In the genomic region with DNA sequence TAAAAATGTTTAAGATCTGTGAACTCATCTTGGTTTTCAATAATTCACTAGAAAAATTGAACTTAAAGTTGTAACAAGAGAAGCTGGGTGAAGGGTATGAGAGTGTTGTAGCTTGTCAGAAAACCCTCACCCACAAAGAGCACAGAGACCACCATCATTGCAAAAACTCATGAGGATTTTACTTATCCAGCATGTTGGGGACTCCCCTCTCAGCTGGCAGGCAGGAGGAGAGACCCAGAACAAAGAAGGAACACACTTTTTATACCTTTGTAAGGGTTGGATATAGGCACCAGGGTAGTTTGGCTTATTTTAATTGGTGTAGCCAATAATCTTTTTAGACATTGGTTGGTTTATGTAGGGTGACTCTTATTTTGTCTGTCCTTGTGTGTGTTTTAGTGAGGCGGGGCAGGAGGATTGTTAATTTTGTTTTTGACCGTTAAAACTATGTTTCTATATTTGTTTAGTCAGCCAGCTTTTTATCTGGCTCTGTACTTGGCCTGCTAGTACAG, we compare ENCODE assay signal across 14 mouse cellular contexts. TPM values are rescaled to one million over a fixed set of nuclear protein-coding genes. Genes with fewer than 3 reads are reported as not detected.
DNase-seq lines count a peak whose midpoint lies in the region; ATAC-seq and TF ChIP-seq lines count a peak whose summit lies in the region.
"Had no signal": no experiment of that assay in that cellular context is flagged by ENCODE, and none has a peak within 500 bp of the region (broad histone marks: within the 10 kb centered on the region; RNA-seq: fewer than 3 reads in every experiment).

No protein-coding gene starts in this region.

- no peak for TF ChIP-seq POLR2A in CH12.LX (IDR thresholded peaks at IDR 0.05; ENCODE audit: low read depth, low read length)
- no peak for TF ChIP-seq POLR2A in MEL (IDR thresholded peaks at IDR 0.05; ENCODE audit: control insufficient read depth in 1 of 2, insufficient read depth in 1 of 2, low read depth in 1 of 2, low read length in 2 of 2, poor library complexity in 1 of 2)

- no peaks in the 10 kb centered on the region for H3K27me3 ChIP-seq in intestine, embryonic 14.5 days (replicated peaks; ENCODE audit: control insufficient read depth, insufficient read depth, low read length)
- no peaks in the 10 kb centered on the region for H3K27me3 ChIP-seq in intestine, embryonic 15.5 days (replicated peaks)
- H3K27me3 ChIP-seq in CH12.LX (replicated peaks) = no peaks in the 10 kb centered on the region
- no peaks in the 10 kb centered on the region for H3K27me3 ChIP-seq in MEL (ENCODE audit: control insufficient read depth in 1 of 2, insufficient read depth in 2 of 2, low read length in 2 of 2)
- H3K27me3 ChIP-seq in liver, embryonic 16.5 days (ENCODE audit: control insufficient read depth, insufficient read depth, low read depth, low read length) = no peaks in the 10 kb centered on the region
- H3K27me3 ChIP-seq: lung, embryonic 15.5 days; megakaryocyte, embryonic 14.5 days had no signal

- peaks cover 5% of the 10 kb centered on the region for H3K79me2 ChIP-seq in CH12.LX (replicated peaks; ENCODE audit: control insufficient read depth, extremely low read depth, insufficient read depth, poor library complexity, severe bottlenecking)
- peaks cover 41% of the 10 kb centered on the region for H3K79me2 ChIP-seq in MEL (ENCODE audit: control insufficient read depth, insufficient read depth, low read length, poor library complexity)

- H3K4me1 ChIP-seq in intestine, embryonic 14.5 days (replicated peaks; ENCODE audit: control insufficient read depth, insufficient read depth, low read length) = peaks cover 32% of the 10 kb centered on the region
- peaks cover 32% of the 10 kb centered on the region for H3K4me1 ChIP-seq in intestine, embryonic 15.5 days (replicated peaks)
- H3K4me1 ChIP-seq in CH12.LX (ENCODE audit: control insufficient read depth in 1 of 2, insufficient read depth in 2 of 2) = peaks cover 12 to 56% of the 10 kb centered on the region in 2 experiments
- peaks cover 41 to 50% of the 10 kb centered on the region in 2 experiments for H3K4me1 ChIP-seq in MEL (ENCODE audit: control insufficient read depth in 1 of 2, insufficient read depth in 2 of 2, low read length in 2 of 2)
- H3K4me1 ChIP-seq in liver, embryonic 16.5 days (ENCODE audit: control insufficient read depth, low read depth, low read length) = peaks cover 36% of the 10 kb centered on the region

- WGBS in intestine, embryonic 14.5 days = 69% methylated on average over 2 of the region's 2 CpGs
- WGBS in intestine, embryonic 15.5 days = 80% methylated on average over 2 of the region's 2 CpGs
- WGBS in liver, embryonic 16.5 days (ENCODE audit: insufficient replicate concordance) = 47% methylated on average over 2 of the region's 2 CpGs

- H3K4me2 ChIP-seq in intestine, embryonic 14.5 days (ENCODE audit: low read length) = peak overlapping the region; percentile 78; the same call in 1 of the 2 replicates
- H3K4me2 ChIP-seq in intestine, embryonic 15.5 days (replicated peaks) = no peak overlapping the region
- no peak overlapping the region for H3K4me2 ChIP-seq in CH12.LX (ENCODE audit: insufficient read depth, low read depth, poor library complexity, severe bottlenecking)
- H3K4me2 ChIP-seq in liver, embryonic 16.5 days (ENCODE audit: low read depth, low read length) = peak overlapping the region; percentile 87; the same call in 1 of the 2 replicates

- ATAC-seq in intestine, embryonic 14.5 days (replicated peaks; ENCODE audit: low FRiP score, low TSS enrichment, low read depth) = no peak
- ATAC-seq in intestine, embryonic 15.5 days = no peak
- no peak for ATAC-seq in liver, embryonic 16.5 days (ENCODE audit: low read depth)
- ATAC-seq: forebrain, embryonic 16.5 days had no signal

- peaks cover 17% of the 10 kb centered on the region for H3K36me3 ChIP-seq in intestine, embryonic 14.5 days (ENCODE audit: control insufficient read depth, insufficient read depth, low read length)
- no peaks in the 10 kb centered on the region for H3K36me3 ChIP-seq in intestine, embryonic 15.5 days
- H3K36me3 ChIP-seq in CH12.LX (replicated peaks in 1 of 2; ENCODE audit: control insufficient read depth in 1 of 2, insufficient read depth in 1 of 2, low read length in 1 of 2) = peaks cover 4 to 26% of the 10 kb centered on the region in 2 experiments
- H3K36me3 ChIP-seq in MEL (ENCODE audit: control insufficient read depth in 1 of 2, insufficient read depth in 2 of 2, low read length in 2 of 2) = peaks cover 0 to 56% of the 10 kb centered on the region in 2 experiments; a peak in 2 of 4 replicates
- H3K36me3 ChIP-seq in liver, embryonic 16.5 days (ENCODE audit: control insufficient read depth, insufficient read depth) = no peaks in the 10 kb centered on the region; the same call in 1 of the 2 replicates

- H3K4me3 ChIP-seq in intestine, embryonic 14.5 days (ENCODE audit: low read depth, low read length) = no peak overlapping the region
- no peak overlapping the region for H3K4me3 ChIP-seq in intestine, embryonic 15.5 days (replicated peaks)
- H3K4me3 ChIP-seq in CH12.LX (replicated peaks in 1 of 3; ENCODE audit: low read depth in 2 of 3, low read length in 2 of 3, poor library complexity in 1 of 3) (no peak overlapping the region), MEL (ENCODE audit: control insufficient read depth in 1 of 2, insufficient read depth in 1 of 2, low read depth in 2 of 2, low read length in 2 of 2) (peak overlapping the region; percentile 74 to 83)
- no peak overlapping the region for H3K4me3 ChIP-seq in liver, embryonic 16.5 days (ENCODE audit: low read depth, low read length)

- dilution Hi-C loops in CH12.LX (cut with MboI; ENCODE audit: extremely low pct_ligation_motif_present, extremely low pct_unique_long_range_greater_than_20kb, low sequenced_read_pairs) = no loop called here

- no peak for DNase-seq in intestine, embryonic 14.5 days (ENCODE audit: low spot score)
- DNase-seq in CH12.LX (ENCODE audit: extremely low read depth) (no peak), MEL (ENCODE audit: low read depth, low spot score) (peak; percentile 91)
- DNase-seq in ovary, postnatal 14 days (ENCODE audit: low spot score) = no peak
- no peak for DNase-seq in adrenal gland, adult (ENCODE audit: inconsistent age in 2 of 2, low spot score in 1 of 2)
- DNase-seq: adrenal gland, postnatal 36 days; gastrocnemius, postnatal 10 days; kidney, adult 2 months; thymus, postnatal 25 days had no signal

- no peak for TF ChIP-seq EP300 in CH12.LX (IDR thresholded peaks at IDR 0.05; ENCODE audit: low read length)
- no peak for TF ChIP-seq EP300 in MEL (IDR thresholded peaks at IDR 0.05; ENCODE audit: low read depth in 1 of 2, low read length in 2 of 2)

- TF ChIP-seq RAD21 in CH12.LX (IDR thresholded peaks at IDR 0.05; ENCODE audit: low read depth, low read length) (no peak), MEL (IDR thresholded peaks at IDR 0.05; ENCODE audit: low read depth, low read length) (no peak)

- in situ Hi-C loops in CH12.LX (cut with MboI; ENCODE audit: low pct_ligation_motif_present, low pct_unique_long_range_greater_than_20kb, low sequenced_read_pairs) = no loop called here

- TF ChIP-seq CTCF in CH12.LX (conservative IDR thresholded peaks at IDR 0.05 in 1 of 2, IDR thresholded peaks at IDR 0.05 in 1 of 2; ENCODE audit: low read depth in 2 of 2, low read length in 2 of 2) (no peak), MEL (IDR thresholded peaks at IDR 0.05 in 2 of 3, conservative IDR thresholded peaks at IDR 0.05 in 1 of 3; ENCODE audit: control insufficient read depth in 1 of 3, insufficient read depth in 1 of 3, low read depth in 2 of 3, low read length in 3 of 3, poor library complexity in 1 of 3, severe bottlenecking in 1 of 3) (no peak)

- H3K9ac ChIP-seq in intestine, embryonic 14.5 days (ENCODE audit: low read length) = no peak overlapping the region
- no peak overlapping the region for H3K9ac ChIP-seq in intestine, embryonic 15.5 days
- 0 out of 2 replicates have a peak overlapping the region, but pooled peaks have one; percentile 89 for H3K9ac ChIP-seq in CH12.LX (ENCODE audit: insufficient read depth, low read depth)
- peak overlapping the region; percentile 92 for H3K9ac ChIP-seq in MEL (ENCODE audit: control insufficient read depth, low read depth, low read length, poor library complexity, severe bottlenecking)
- no peak overlapping the region for H3K9ac ChIP-seq in liver, embryonic 16.5 days (ENCODE audit: low read depth, low read length)

- H3K27ac ChIP-seq in intestine, embryonic 14.5 days (ENCODE audit: low read depth) = no peak overlapping the region
- H3K27ac ChIP-seq in intestine, embryonic 15.5 days = no peak overlapping the region
- H3K27ac ChIP-seq in CH12.LX (ENCODE audit: insufficient read depth, low read depth) (no peak overlapping the region), MEL (ENCODE audit: control insufficient read depth, low read depth, low read length) (peak overlapping the region; percentile 80)
- peak overlapping the region; percentile 59 for H3K27ac ChIP-seq in liver, embryonic 16.5 days (ENCODE audit: low read length)

- no peaks in the 10 kb centered on the region for H3K9me3 ChIP-seq in intestine, embryonic 14.5 days (ENCODE audit: control insufficient read depth, low read length)
- no peaks in the 10 kb centered on the region for H3K9me3 ChIP-seq in intestine, embryonic 15.5 days
- H3K9me3 ChIP-seq in CH12.LX (replicated peaks; ENCODE audit: low read length) = no peaks in the 10 kb centered on the region
- no peaks in the 10 kb centered on the region for H3K9me3 ChIP-seq in MEL (replicated peaks; ENCODE audit: insufficient read depth, low read length)
- H3K9me3 ChIP-seq in liver, embryonic 16.5 days (replicated peaks; ENCODE audit: control insufficient read depth, low read length) = no peaks in the 10 kb centered on the region
- H3K9me3 ChIP-seq: lung, embryonic 15.5 days; megakaryocyte, embryonic 14.5 days had no signal

RNA-seq across cellular contexts. Expression of gene Alad, which starts 1.2 kb away (rescaled TPM):
- polyA plus RNA-seq in intestine, embryonic 14.5 days (2014; fragmentation: Nextera tagmentation; extraction: Ambion mirVana) = 146 and 153 TPM in 2 replicates
- 156 and 161 TPM in 2 replicates for polyA plus RNA-seq in intestine, embryonic 15.5 days (2015; fragmentation: Nextera tagmentation; extraction: Ambion mirVana)
- 79.0 and 84.2 TPM in 2 replicates for total RNA-seq in CH12.LX (2012; rRNA removed)
- total RNA-seq in CH12.LX (2014; rRNA removed) = 33.3 and 35.1 TPM in 2 replicates
- polyA plus RNA-seq in CH12.LX (2012; ENCODE audit: insufficient read length, low read depth) = 71.5 and 78.2 TPM in 2 replicates
- total RNA-seq in MEL (2012; rRNA removed) = 199 and 213 TPM in 2 replicates
- polyA plus RNA-seq in MEL (2012; ENCODE audit: insufficient read depth in 1 of 2, insufficient read length in 2 of 2, low read depth in 1 of 2, low replicate concordance in 2 of 2, missing spikeins in 1 of 2) = 100 to 1,000 TPM in 1 of 2 experiments, not detected in 1; 386 TPM
- polyA plus RNA-seq in liver, embryonic 16.5 days (2015; fragmentation: Nextera tagmentation; extraction: Ambion mirVana) = 516 and 530 TPM in 2 replicates

RNA-seq across cellular contexts. Expression of gene Pole3, which starts 3.9 kb away (rescaled TPM):
- 75.3 and 85.9 TPM in 2 replicates for polyA plus RNA-seq in intestine, embryonic 14.5 days (2014; fragmentation: Nextera tagmentation; extraction: Ambion mirVana)
- polyA plus RNA-seq in intestine, embryonic 15.5 days (2015; fragmentation: Nextera tagmentation; extraction: Ambion mirVana) = 70.5 and 71.5 TPM in 2 replicates
- total RNA-seq in CH12.LX (2012; rRNA removed) (32.1 and 43.7 TPM in 2 replicates), CH12.LX (2014; rRNA removed) (69.8 and 74.6 TPM in 2 replicates), MEL (2012; rRNA removed) (51.4 and 63.6 TPM in 2 replicates)
- polyA plus RNA-seq in CH12.LX (2012; ENCODE audit: insufficient read length, low read depth) (87.5 and 98.9 TPM in 2 replicates), MEL (2012; ENCODE audit: insufficient read depth in 1 of 2, insufficient read length in 2 of 2, low read depth in 1 of 2, low replicate concordance in 2 of 2, missing spikeins in 1 of 2) (100 to 1,000 TPM in 1 of 2 experiments, not detected in 1; 103 TPM)
- 44.8 and 48.9 TPM in 2 replicates for polyA plus RNA-seq in liver, embryonic 16.5 days (2015; fragmentation: Nextera tagmentation; extraction: Ambion mirVana)

RNA-seq across cellular contexts. Expression of gene 4933430I17Rik, which starts 4.2 kb away (rescaled TPM):
- 0.26 and 0.65 TPM in 2 replicates for polyA plus RNA-seq in intestine, embryonic 14.5 days (2014; fragmentation: Nextera tagmentation; extraction: Ambion mirVana)
- polyA plus RNA-seq in intestine, embryonic 15.5 days (2015; fragmentation: Nextera tagmentation; extraction: Ambion mirVana) = 0.15 and 0.43 TPM in 2 replicates
- total RNA-seq in CH12.LX (2012; rRNA removed) (0.21 and 0.30 TPM in 2 replicates), CH12.LX (2014; rRNA removed) (0.34 and 0.52 TPM in 2 replicates), MEL (2012; rRNA removed) (0.12 TPM in 1 of 2 replicates, not detected in the other)
- polyA plus RNA-seq in CH12.LX (2012; ENCODE audit: insufficient read length, low read depth) (1.8 and 1.9 TPM in 2 replicates), MEL (2012; ENCODE audit: insufficient read depth in 1 of 2, insufficient read length in 2 of 2, low read depth in 1 of 2, low replicate concordance in 2 of 2, missing spikeins in 1 of 2) (under 1 TPM in 1 of 2 experiments, not detected in 1; 0.43 TPM)
- 0.06 TPM in 2 replicates for polyA plus RNA-seq in liver, embryonic 16.5 days (2015; fragmentation: Nextera tagmentation; extraction: Ambion mirVana)

RNA-seq across cellular contexts. Expression of gene Hdhd3, which starts 17.7 kb away (rescaled TPM):
- 29.4 and 32.4 TPM in 2 replicates for polyA plus RNA-seq in intestine, embryonic 14.5 days (2014; fragmentation: Nextera tagmentation; extraction: Ambion mirVana)
- 61.6 and 76.4 TPM in 2 replicates for polyA plus RNA-seq in intestine, embryonic 15.5 days (2015; fragmentation: Nextera tagmentation; extraction: Ambion mirVana)
- total RNA-seq in CH12.LX (2012; rRNA removed) = 4.7 and 6.1 TPM in 2 replicates
- 2.9 and 4.5 TPM in 2 replicates for total RNA-seq in CH12.LX (2014; rRNA removed)
- 4.7 and 5.3 TPM in 2 replicates for polyA plus RNA-seq in CH12.LX (2012; ENCODE audit: insufficient read length, low read depth)
- 3.5 and 4.0 TPM in 2 replicates for total RNA-seq in MEL (2012; rRNA removed)
- polyA plus RNA-seq in MEL (2012; ENCODE audit: insufficient read depth in 1 of 2, insufficient read length in 2 of 2, low read depth in 1 of 2, low replicate concordance in 2 of 2, missing spikeins in 1 of 2) = 1 to 10 TPM in 1 of 2 experiments, not detected in 1; 6.0 TPM
- 9.0 and 9.5 TPM in 2 replicates for polyA plus RNA-seq in liver, embryonic 16.5 days (2015; fragmentation: Nextera tagmentation; extraction: Ambion mirVana)

RNA-seq across cellular contexts. Expression of gene Rgs3, which starts 38.7 kb away (rescaled TPM):
- 35.0 and 35.7 TPM in 2 replicates for polyA plus RNA-seq in intestine, embryonic 14.5 days (2014; fragmentation: Nextera tagmentation; extraction: Ambion mirVana)
- polyA plus RNA-seq in intestine, embryonic 15.5 days (2015; fragmentation: Nextera tagmentation; extraction: Ambion mirVana) = 43.5 and 46.3 TPM in 2 replicates
- total RNA-seq in CH12.LX (2012; rRNA removed) = 2.0 and 3.3 TPM in 2 replicates
- total RNA-seq in CH12.LX (2014; rRNA removed) = 3.4 and 3.5 TPM in 2 replicates
- 5.1 and 6.0 TPM in 2 replicates for polyA plus RNA-seq in CH12.LX (2012; ENCODE audit: insufficient read length, low read depth)
- total RNA-seq in MEL (2012; rRNA removed) = not detected in 2 replicates
- not detected for polyA plus RNA-seq in MEL (2012; ENCODE audit: insufficient read depth in 1 of 2, insufficient read length in 2 of 2, low read depth in 1 of 2, low replicate concordance in 2 of 2, missing spikeins in 1 of 2)
- 5.5 and 7.0 TPM in 2 replicates for polyA plus RNA-seq in liver, embryonic 16.5 days (2015; fragmentation: Nextera tagmentation; extraction: Ambion mirVana)

Comparison
In these comparisons a context has a peak if more than half of its experiments do, and no peak if none do; other contexts are left out.
1. H3K4me2 ChIP-seq: peak in intestine, embryonic 14.5 days (single experiment) and liver, embryonic 16.5 days (single experiment); none in intestine, embryonic 15.5 days (single experiment) and CH12.LX (single experiment).
2. H3K27ac ChIP-seq: peak in MEL (single experiment) and liver, embryonic 16.5 days (single experiment); none in intestine, embryonic 14.5 days (single experiment), intestine, embryonic 15.5 days (single experiment) and CH12.LX (single experiment).
3. H3K4me3 ChIP-seq: peak in MEL (2 of 2); none in intestine, embryonic 14.5 days (single experiment), intestine, embryonic 15.5 days (single experiment), CH12.LX (0 of 3) and liver, embryonic 16.5 days (single experiment).
4. H3K9ac ChIP-seq: peak in CH12.LX (single experiment) and MEL (single experiment); none in intestine, embryonic 14.5 days (single experiment), intestine, embryonic 15.5 days (single experiment) and liver, embryonic 16.5 days (single experiment).